Mouse (Mus musculus) lung, embryonic 16.5 days (tissue): Measurements from ENCODE around the gene Adgrb3. TPM values are rescaled to one million over a fixed set of nuclear protein-coding genes. Genes with fewer than 3 reads are reported as not detected.

Experiments
- ATAC-seq: fragments of 200-750 bp; cut with Nextera tagmentation; 2 replicates; pipeline ENCODE4 v1.8.0; 2017; ENCODE audit warnings: low read depth, mild to moderate bottlenecking, moderate library complexity
- H3K27ac ChIP-seq: fragments of 300-500 bp; sonication (generic); 2 replicates; pipeline ENCODE4 v1.5.1; 2014; ENCODE audit warnings: mild to moderate bottlenecking, control low read depth, low read length
- H3K27me3 ChIP-seq: fragments of 300-500 bp; sonication (generic); 2 replicates; pipeline ENCODE4 v1.6.1; 2014; ENCODE audit warnings: low read depth, low read length, mixed read lengths; ENCODE audit not compliant: control insufficient read depth, insufficient read depth
- H3K36me3 ChIP-seq: fragments of 300-500 bp; sonication (generic); 2 replicates; pipeline ENCODE4 v1.6.1; 2014; ENCODE audit warnings: low read length; ENCODE audit not compliant: control insufficient read depth, insufficient read depth
- H3K4me1 ChIP-seq: fragments of 300-500 bp; sonication (generic); replicated peaks from 2 replicates; pipeline ENCODE4 v1.6.1; 2014; ENCODE audit warnings: low read length, mixed read lengths; ENCODE audit not compliant: control insufficient read depth, insufficient read depth
- H3K4me2 ChIP-seq: fragments of 300-500 bp; sonication (generic); 2 replicates; pipeline ENCODE4 v1.6.1; 2014; ENCODE audit warnings: low read depth, low read length, control low read depth
- H3K4me3 ChIP-seq: fragments of 300-500 bp; sonication (generic); 2 replicates; pipeline ENCODE4 v1.5.1; 2014; ENCODE audit warnings: mild to moderate bottlenecking, low read length, control low read depth
- H3K9ac ChIP-seq: fragments of 300-500 bp; sonication (generic); 2 replicates; pipeline ENCODE4 v1.6.1; 2014; ENCODE audit warnings: low read length, control low read depth
- H3K9me3 ChIP-seq: fragments of 300-500 bp; sonication (generic); 2 replicates; pipeline ENCODE4 v1.6.1; 2016; ENCODE audit warnings: low read length; ENCODE audit not compliant: control insufficient read depth
- WGBS: fragments of 180-500 bp; shearing (Covaris S2); extraction: QIAGEN DNeasy Blood & Tissue Kit; methylation state at CpG from one replicate; pipeline ENCODE4 v1.1.7; 2014; 5-methylcytosine and 5-hydroxymethylcytosine counted together
- polyA plus RNA-seq: library from polyadenylated mRNA; unstranded; fragments of >200 nt; fragmentation: Nextera tagmentation; extraction: Ambion mirVana; gene quantifications from 2 replicates; pipeline ENCODE4 v1.2.1, GENCODE M21; 2015

The Adgrb3 gene
- polyA plus RNA-seq, 1 experiment from 2014 or later: 0.51 TPM

- H3K27ac ChIP-seq: no peak overlapping the region
- H3K9me3 ChIP-seq: no peaks in the 10 kb centered on the region
- H3K27me3 ChIP-seq: peaks cover 33% of the 10 kb centered on the region
- H3K36me3 ChIP-seq: no peaks in the 10 kb centered on the region
- H3K4me3 ChIP-seq: no peak overlapping the region
- H3K9ac ChIP-seq: no peak overlapping the region
- no peaks in the 10 kb centered on the region for H3K4me1 ChIP-seq
- no peak for ATAC-seq
- WGBS: 57% methylated on average over 9 of the region's 9 CpGs
- H3K4me2 ChIP-seq: no peak overlapping the region
Measured at GRCm38 (mm10) chr1:25828071-25828755, 1.3 kb downstream of the Adgrb3 start.

GRCm38 (mm10) chr1:25827436-25827835, 2.1 kb downstream of the Adgrb3 start:
- Histone ChIP-seq H3K4me2 (no peak overlapping the region), H3K9me3 (no peaks in the 10 kb centered on the region), H3K4me1 (no peaks in the 10 kb centered on the region), H3K27me3 (peaks cover 33% of the 10 kb centered on the region), H3K27ac (no peak overlapping the region), H3K4me3 (no peak overlapping the region), H3K9ac (no peak overlapping the region), H3K36me3 (no peaks in the 10 kb centered on the region)
- WGBS: 52% methylated on average over 9 of the region's 9 CpGs
- ATAC-seq: no peak

GRCm38 (mm10) chr1:25826771-25827170, 2.7 kb downstream of the Adgrb3 start:
- H3K36me3 ChIP-seq: no peaks in the 10 kb centered on the region
- H3K4me1 ChIP-seq: no peaks in the 10 kb centered on the region
- H3K9me3 ChIP-seq: no peaks in the 10 kb centered on the region
- no peak overlapping the region for H3K4me2 ChIP-seq
- ATAC-seq: no peak
- no peak overlapping the region for H3K4me3 ChIP-seq
- peaks cover 33% of the 10 kb centered on the region for H3K27me3 ChIP-seq
- 8% methylated on average over 7 of the region's 7 CpGs for WGBS
- H3K9ac ChIP-seq: no peak overlapping the region
- H3K27ac ChIP-seq: no peak overlapping the region

GRCm38 (mm10) chr1:25824626-25825025, 4.9 kb downstream of the Adgrb3 start:
- no peaks in the 10 kb centered on the region for H3K36me3 ChIP-seq
- H3K4me2 ChIP-seq: no peak overlapping the region
- H3K27ac ChIP-seq: no peak overlapping the region
- H3K27me3 ChIP-seq: peaks cover 17% of the 10 kb centered on the region
- no peak for ATAC-seq
- no peaks in the 10 kb centered on the region for H3K9me3 ChIP-seq
- WGBS: 38% methylated on average over 4 of the region's 4 CpGs
- H3K9ac ChIP-seq: no peak overlapping the region
- H3K4me1 ChIP-seq: no peaks in the 10 kb centered on the region
- H3K4me3 ChIP-seq: no peak overlapping the region

GRCm38 (mm10) chr1:25823961-25824360, 5.5 kb downstream of the Adgrb3 start:
- Histone ChIP-seq H3K4me1 (no peaks in the 10 kb centered on the region), H3K36me3 (no peaks in the 10 kb centered on the region), H3K9ac (no peak overlapping the region), H3K27ac (no peak overlapping the region), H3K4me3 (no peak overlapping the region), H3K27me3 (peaks cover 11% of the 10 kb centered on the region), H3K4me2 (no peak overlapping the region), H3K9me3 (no peaks in the 10 kb centered on the region)
- ATAC-seq: no peak
- 81% methylated on average over 10 of the region's 10 CpGs for WGBS

- 43% methylated on average over 1 of the region's 1 CpGs for WGBS
- no peaks in the 10 kb centered on the region for H3K27me3 ChIP-seq
- H3K36me3 ChIP-seq: no peaks in the 10 kb centered on the region
- H3K4me1 ChIP-seq: no peaks in the 10 kb centered on the region
- no peak overlapping the region for H3K4me3 ChIP-seq
- ATAC-seq: no peak
- H3K4me2 ChIP-seq: no peak overlapping the region
- H3K9me3 ChIP-seq: no peaks in the 10 kb centered on the region
- no peak overlapping the region for H3K27ac ChIP-seq
- no peak overlapping the region for H3K9ac ChIP-seq
Measured at GRCm38 (mm10) chr1:25815491-25815890, 14.0 kb downstream of the Adgrb3 start.

- 68% methylated on average over 1 of the region's 1 CpGs for WGBS
- Histone ChIP-seq H3K9ac (no peak overlapping the region), H3K4me3 (no peak overlapping the region), H3K4me1 (no peaks in the 10 kb centered on the region), H3K9me3 (no peaks in the 10 kb centered on the region), H3K27ac (no peak overlapping the region), H3K27me3 (no peaks in the 10 kb centered on the region), H3K4me2 (no peak overlapping the region), H3K36me3 (no peaks in the 10 kb centered on the region)
- ATAC-seq: no peak
Measured at GRCm38 (mm10) chr1:25778784-25779183, 50.7 kb downstream of the Adgrb3 start.

- no peaks in the 10 kb centered on the region for H3K9me3 ChIP-seq
- H3K36me3 ChIP-seq: no peaks in the 10 kb centered on the region
- no peak for ATAC-seq
- no peak overlapping the region for H3K9ac ChIP-seq
- no peak overlapping the region for H3K4me2 ChIP-seq
- H3K27me3 ChIP-seq: no peaks in the 10 kb centered on the region
- WGBS: 72% methylated on average over 4 of the region's 4 CpGs
- no peak overlapping the region for H3K27ac ChIP-seq
- H3K4me1 ChIP-seq: no peaks in the 10 kb centered on the region
- H3K4me3 ChIP-seq: no peak overlapping the region
Measured at GRCm38 (mm10) chr1:25777459-25777858, 52.0 kb downstream of the Adgrb3 start.

- Histone ChIP-seq H3K4me3 (no peak overlapping the region), H3K4me1 (no peaks in the 10 kb centered on the region), H3K27ac (no peak overlapping the region), H3K36me3 (no peaks in the 10 kb centered on the region), H3K4me2 (no peak overlapping the region), H3K9me3 (no peaks in the 10 kb centered on the region), H3K9ac (no peak overlapping the region), H3K27me3 (no peaks in the 10 kb centered on the region)
- 70% methylated on average over 3 of the region's 3 CpGs for WGBS
- ATAC-seq: no peak
Measured at GRCm38 (mm10) chr1:25775440-25776130, 53.9 kb downstream of the Adgrb3 start.
